Mouse (Mus musculus) liver, postnatal 0 days (tissue): ENCODE measurements around the gene Gm32742.

Experiments used
- CTCF ChIP-seq: sonication (generic); IDR thresholded peaks from 2 replicates; pipeline ENCODE4 v1.5.1; 2016; ENCODE audit warnings: antibody characterized with exemption, low read depth
- EP300 ChIP-seq: IDR thresholded peaks from 2 replicates; pipeline ENCODE4 v1.6.1; 2016; ENCODE audit warnings: antibody characterized with exemption, low read depth, mild to moderate bottlenecking

DNA sequence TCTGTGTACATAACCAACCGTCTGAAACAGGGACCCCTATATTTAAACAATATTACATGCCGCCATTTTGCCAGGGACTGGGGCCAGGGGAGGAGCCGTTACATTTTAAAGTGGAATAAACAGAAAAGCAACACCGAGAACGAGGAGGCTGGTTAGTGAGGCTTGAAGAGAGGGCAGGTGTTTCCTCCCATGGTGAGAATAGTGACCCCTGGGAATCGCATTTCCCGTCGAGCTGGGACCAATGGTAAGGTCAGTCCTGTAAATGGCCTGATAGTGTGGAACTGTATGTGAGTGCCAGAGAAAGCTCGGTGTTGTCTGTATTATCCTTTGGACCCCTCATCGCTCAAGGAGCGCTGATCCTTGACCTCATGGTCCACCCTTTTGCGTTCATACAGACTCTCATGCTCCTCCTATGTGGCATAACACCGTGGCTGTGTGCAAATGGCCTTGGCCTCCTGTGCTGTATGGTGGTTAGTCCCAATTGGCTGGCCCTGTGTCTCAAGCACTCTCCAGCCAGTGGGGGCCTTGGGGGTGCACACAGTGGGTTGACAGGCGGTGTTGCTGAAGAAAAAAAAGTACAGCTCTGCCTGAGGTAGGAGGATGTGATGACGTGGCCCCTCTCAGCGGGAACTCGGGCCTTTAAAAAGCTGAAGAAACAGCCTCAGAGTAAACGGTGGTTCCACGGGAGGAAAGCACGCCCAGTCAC lies 47.9 kb upstream of the Gm32742 start, which contains the start of gene Pou2af1:
- TF ChIP-seq EP300 (peak; percentile 47), CTCF (no peak)
